Mouse (Mus musculus) small intestine, adult 2 months (tissue): Measurements from ENCODE around the gene Gm20605. TPM values are rescaled to one million over a fixed set of nuclear protein-coding genes. Genes with fewer than 3 reads are reported as not detected.

Experiments
- H3K27ac ChIP-seq: fragments of 200-500 bp; 2 replicates; pipeline ENCODE4 v1.5.1; 2012; ENCODE audit warnings: low read depth, low read length, control low read depth, inconsistent platforms; ENCODE audit not compliant: insufficient read depth
- H3K27me3 ChIP-seq: fragments of 200-500 bp; 2 replicates; pipeline ENCODE4 v1.6.1; 2012; ENCODE audit warnings: mild to moderate bottlenecking, moderate library complexity, low read length, inconsistent platforms; ENCODE audit not compliant: control insufficient read depth, insufficient read depth
- H3K36me3 ChIP-seq: fragments of 200-500 bp; 2 replicates; pipeline ENCODE4 v1.6.1; 2012; ENCODE audit warnings: mild to moderate bottlenecking, low read length, control low read depth, inconsistent platforms; ENCODE audit not compliant: control insufficient read depth, insufficient read depth
- H3K4me1 ChIP-seq: fragments of 200-500 bp; 2 replicates; pipeline ENCODE4 v1.6.1; 2012; ENCODE audit warnings: low read length, inconsistent platforms, mixed read lengths; ENCODE audit not compliant: control insufficient read depth, insufficient read depth, insufficient read length
- H3K4me3 ChIP-seq: fragments of 200-500 bp; 2 replicates; pipeline ENCODE4 v1.5.1; 2012; ENCODE audit warnings: low read depth, mild to moderate bottlenecking, control low read depth, inconsistent platforms, low read length, moderate library complexity
- CTCF ChIP-seq: fragments of 200-500 bp; IDR thresholded peaks from 2 replicates; pipeline ENCODE4 v1.5.1; 2012; ENCODE audit warnings: low read depth, mild to moderate bottlenecking, control low read depth, inconsistent platforms, low read length, moderate library complexity, mixed read lengths; ENCODE audit not compliant: insufficient replicate concordance, insufficient read length; ENCODE audit errors: extremely low read depth
- POLR2A ChIP-seq: fragments of 200-500 bp; IDR thresholded peaks from 2 replicates; pipeline ENCODE4 v1.6.1; 2012; ENCODE audit warnings: low read depth, mild to moderate bottlenecking, control low read depth, inconsistent platforms, low read length, moderate library complexity
- WGBS: fragments of 180-500 bp; shearing (Covaris S2); methylation state at CpG from one replicate; pipeline ENCODE4 v1.1.7; 2018; 5-methylcytosine and 5-hydroxymethylcytosine counted together
- polyA plus RNA-seq: library from polyadenylated mRNA; depleted of rRNA; stranded (reverse); fragments of >200 nt; gene quantifications from 2 replicates; pipeline ENCODE4 v1.2.3, GENCODE M21; 2012; rRNA removed

Gm20605 gene
- 19.1 and 29.0 TPM in 2 replicates for polyA plus RNA-seq

- peak; percentile 88 for TF ChIP-seq POLR2A
- no peak for TF ChIP-seq CTCF
- Histone ChIP-seq H3K4me3 (peak within 1 kb of the TSS; percentile 73), H3K4me1 (peaks cover 12% of the 10 kb centered on the region), H3K27me3 (no peaks in the 10 kb centered on the region), H3K36me3 (peaks cover 2% of the 10 kb centered on the region), H3K27ac (peak within 1 kb of the TSS; percentile 92)
- WGBS, result under 1% methylated on average over 46 of the region's 46 CpGs
These were observed at the start of gene Gm20605, which contains the start of the genes Fbxo24 and Lrch4 for GRCm38 (mm10) chr5:137628498-137629305. TSS of gene Gm20605 (plus strand) at chr5:137629175. TSS of gene Fbxo24 (minus strand) at chr5:137629002. TSS of gene Lrch4 (plus strand) at chr5:137629121.

- H3K27me3 ChIP-seq, result peaks cover 11% of the 10 kb centered on the region; the same call in 1 of the 2 replicates
- no peak overlapping the region for H3K4me3 ChIP-seq
- H3K36me3 ChIP-seq, result no peaks in the 10 kb centered on the region
- 70% methylated on average over 6 of the region's 6 CpGs for WGBS
- H3K4me1 ChIP-seq, result no peaks in the 10 kb centered on the region
- no peak for TF ChIP-seq POLR2A
- no peak for TF ChIP-seq CTCF
- H3K27ac ChIP-seq, result no peak overlapping the region
These were observed 48.7 kb upstream of the Gm20605 start for GRCm38 (mm10) chr5:137580246-137580645.

GRCm38 (mm10) chr5:137582702-137583101 lies 46.3 kb upstream of the Gm20605 start:
- TF ChIP-seq CTCF, result no peak
- TF ChIP-seq POLR2A, result no peak
- 45% methylated on average over 8 of the region's 8 CpGs for WGBS

GRCm38 (mm10) chr5:137583670-137584169 lies 45.3 kb upstream of the Gm20605 start:
- 17% methylated on average over 27 of the region's 27 CpGs for WGBS
- H3K27me3 ChIP-seq, result peaks cover 11% of the 10 kb centered on the region; the same call in 1 of the 2 replicates
- no peaks in the 10 kb centered on the region for H3K36me3 ChIP-seq
- peak overlapping the region; percentile 37 for H3K4me3 ChIP-seq
- no peaks in the 10 kb centered on the region for H3K4me1 ChIP-seq
- TF ChIP-seq CTCF (no peak), POLR2A (no peak)
- no peak overlapping the region for H3K27ac ChIP-seq

More at GRCm38 (mm10) chr5:137582702-137583101, 46.3 kb upstream of the Gm20605 start:
- Histone ChIP-seq H3K27me3 (peaks cover 11% of the 10 kb centered on the region; the same call in 1 of the 2 replicates), H3K27ac (no peak overlapping the region), H3K4me3 (no peak overlapping the region), H3K36me3 (no peaks in the 10 kb centered on the region), H3K4me1 (no peaks in the 10 kb centered on the region)

- H3K4me1 ChIP-seq, result no peaks in the 10 kb centered on the region
- WGBS, result 19% methylated on average over 8 of the region's 8 CpGs
- H3K27ac ChIP-seq, result no peak overlapping the region
- no peaks in the 10 kb centered on the region for H3K36me3 ChIP-seq
- TF ChIP-seq POLR2A (no peak), CTCF (peak; percentile 77; the same call in 1 of the 2 replicates)
- no peak overlapping the region for H3K4me3 ChIP-seq
- H3K27me3 ChIP-seq, result peaks cover 11% of the 10 kb centered on the region; the same call in 1 of the 2 replicates
These were observed 44.0 kb upstream of the Gm20605 start for GRCm38 (mm10) chr5:137584976-137585375.

- 70% methylated on average over 5 of the region's 5 CpGs for WGBS
- no peaks in the 10 kb centered on the region for H3K27me3 ChIP-seq
- TF ChIP-seq CTCF, result no peak
- no peak for TF ChIP-seq POLR2A
These were observed 38.5 kb upstream of the Gm20605 start for GRCm38 (mm10) chr5:137590507-137590906.

GRCm38 (mm10) chr5:137595921-137596320 lies 33.1 kb upstream of the Gm20605 start:
- TF ChIP-seq CTCF (no peak), POLR2A (no peak)
- no peak overlapping the region for H3K4me3 ChIP-seq

More at GRCm38 (mm10) chr5:137590507-137590906, 38.5 kb upstream of the Gm20605 start:
- Histone ChIP-seq H3K4me3 (no peak overlapping the region), H3K4me1 (no peaks in the 10 kb centered on the region), H3K36me3 (no peaks in the 10 kb centered on the region), H3K27ac (no peak overlapping the region)

More at GRCm38 (mm10) chr5:137595921-137596320, 33.1 kb upstream of the Gm20605 start:
- H3K27me3 ChIP-seq, result no peaks in the 10 kb centered on the region
- no peaks in the 10 kb centered on the region for H3K36me3 ChIP-seq
- peaks cover 8% of the 10 kb centered on the region for H3K4me1 ChIP-seq
- H3K27ac ChIP-seq, result no peak overlapping the region
- 84% methylated on average over 7 of the region's 7 CpGs for WGBS
